Mouse (Mus musculus) stomach, postnatal 0 days (tissue): ENCODE data around the gene Krt17.
A peak's percentile ranks its signal among the peaks of the same experiment; 100 is the strongest.

Source experiments
- CTCF ChIP-seq: IDR thresholded peaks from 2 replicates; pipeline ENCODE4 v1.5.1; 2016; ENCODE audit warnings: antibody characterized with exemption, low read depth, mild to moderate bottlenecking, moderate library complexity
- EP300 ChIP-seq: optimal IDR thresholded peaks from 2 replicates; pipeline ENCODE3; 2016; ENCODE audit warnings: antibody characterized with exemption

DNA sequence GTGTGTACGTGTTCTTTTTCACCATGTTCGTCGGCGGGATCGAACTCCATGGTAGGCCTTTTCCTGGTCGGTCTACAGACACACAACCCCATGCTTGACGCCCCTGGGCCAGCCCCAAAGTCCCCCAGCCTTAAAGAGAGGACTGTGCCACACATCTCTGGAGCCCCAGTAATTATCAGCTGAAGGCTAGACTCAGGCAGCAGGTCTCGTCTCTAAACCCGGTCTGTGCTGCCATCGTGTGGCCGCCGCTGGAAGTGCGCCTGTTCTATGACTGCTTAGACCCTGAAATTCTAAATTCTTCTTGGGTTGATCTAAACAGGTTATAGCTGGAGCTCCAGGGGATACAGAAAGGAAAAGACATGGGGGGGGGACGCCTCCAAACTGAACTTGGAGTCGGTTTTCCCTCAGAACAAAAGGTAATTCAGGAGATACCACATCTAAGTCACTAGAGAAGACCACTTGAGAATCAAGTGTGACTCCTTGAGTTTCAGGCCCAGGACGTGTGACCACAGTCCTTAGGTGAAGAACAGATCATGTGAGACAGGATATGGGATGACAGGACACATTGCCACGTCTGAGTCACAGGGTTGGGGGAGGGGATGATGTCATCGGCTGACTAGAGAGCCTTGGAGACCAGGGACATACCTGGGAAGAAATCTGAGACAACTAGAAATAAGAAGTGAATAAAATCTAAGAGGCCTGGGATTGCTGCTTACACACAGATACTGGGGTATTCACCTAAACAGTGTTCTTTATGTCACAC, 37.6 kb upstream of the Krt17 start:
- TF ChIP-seq CTCF (peak; percentile 93), EP300 (no peak)
